Mouse (Mus musculus) ES-Bruce4 (cell line): ENCODE measurements around the gene H2-DMb1.

Experiments
- CTCF ChIP-seq: IDR thresholded peaks from one replicate; pipeline ENCODE4 v1.8.1; 2011; ENCODE audit warnings: low read depth, low read length
- EP300 ChIP-seq: IDR thresholded peaks from 2 replicates; pipeline ENCODE4 v1.6.1; 2011; ENCODE audit warnings: low read depth, low read length; ENCODE audit not compliant: insufficient read depth
- POLR2A ChIP-seq: IDR thresholded peaks from one replicate; pipeline ENCODE4 v1.8.1; 2011; ENCODE audit warnings: low read length; ENCODE audit not compliant: insufficient read depth

DNA sequence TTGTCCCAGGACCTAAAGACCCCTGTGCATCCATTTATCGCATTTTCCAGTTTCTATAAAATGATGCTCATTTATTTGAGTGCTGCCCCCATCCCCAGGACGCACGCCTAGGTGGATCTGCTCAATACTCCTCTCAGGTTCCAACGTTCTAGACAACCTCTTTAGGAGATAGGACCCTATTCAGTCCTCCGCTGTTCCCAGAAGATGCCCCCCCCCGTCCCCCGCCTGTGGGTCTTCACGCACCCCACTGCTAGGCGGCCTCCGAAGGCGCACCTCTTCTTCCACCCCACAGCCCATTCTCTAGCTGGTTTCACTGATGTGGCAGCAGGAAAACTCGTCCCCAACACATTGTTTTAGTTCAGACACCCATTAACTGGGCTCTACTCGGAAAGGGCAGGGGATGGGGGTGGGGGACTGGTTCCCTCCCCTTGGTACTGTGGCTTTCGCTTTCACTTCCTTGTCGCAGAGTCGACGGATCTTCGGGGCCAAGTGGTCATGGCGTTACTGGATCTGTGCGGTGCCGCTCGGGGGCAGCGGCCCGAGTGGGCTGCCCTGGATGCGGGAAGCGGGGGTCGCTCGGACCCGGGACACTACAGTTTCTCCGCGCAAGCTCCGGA is 45.1 kb downstream of the H2-DMb1 start:
- no peak for TF ChIP-seq EP300
- TF ChIP-seq CTCF, result no peak
- TF ChIP-seq POLR2A, result no peak
